Mouse (Mus musculus): ENCODE measurements around the gene Fcgbp. TPM values are rescaled to one million over a fixed set of nuclear protein-coding genes. Genes with fewer than 3 reads are reported as not detected.
"Not testable (repeated sequence)": the region's sequence is repeated elsewhere in the genome, so short reads cannot be mapped to it uniquely, and the experiment has no call there.

Fcgbp gene
- not detected for total RNA-seq (2021)
- long read RNA-seq, experiment 1 = 0 reads
- long read RNA-seq, experiment 2 = 0 reads

DNA sequence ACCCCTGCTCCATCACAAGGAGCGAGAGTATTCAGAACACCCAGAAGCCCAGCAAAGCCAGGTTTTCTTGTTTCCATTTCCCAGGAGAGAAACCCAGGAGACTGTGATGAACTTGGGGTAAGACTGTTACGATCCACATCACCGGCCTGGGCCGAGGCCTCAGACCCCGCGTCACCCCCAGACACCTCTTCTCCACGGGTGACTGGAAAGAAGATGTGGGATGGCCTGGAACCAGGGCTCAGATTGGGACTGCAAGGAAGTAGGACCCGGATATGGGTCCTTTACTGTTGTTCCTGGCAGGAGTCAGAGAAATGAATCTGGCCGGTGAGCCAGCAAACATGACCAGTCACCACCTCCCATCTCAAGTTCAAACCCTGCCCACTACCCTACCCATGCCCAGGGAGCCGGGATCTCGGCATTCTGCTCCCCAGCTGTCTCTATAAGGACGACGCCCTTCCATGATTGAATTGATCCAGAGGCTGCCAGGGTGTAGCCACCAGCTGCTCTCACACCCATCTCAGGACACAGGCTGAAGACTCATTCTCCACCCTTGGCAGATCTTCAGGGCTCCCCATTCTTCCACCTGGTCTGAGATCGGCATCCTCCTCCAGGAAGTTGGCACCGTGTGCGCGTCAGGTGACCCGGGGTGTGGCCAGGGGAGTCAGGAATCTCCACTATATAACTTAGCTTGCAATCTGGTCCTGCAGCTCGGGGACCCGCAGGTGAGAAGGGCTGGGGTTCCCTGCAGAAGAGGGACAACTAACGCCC is at the start of gene Fcgbp:
Gene Fcgbp (plus strand): TSS at position 706 of the 768 bp plus-strand sequence.
- no peak for DNase-seq

DNA sequence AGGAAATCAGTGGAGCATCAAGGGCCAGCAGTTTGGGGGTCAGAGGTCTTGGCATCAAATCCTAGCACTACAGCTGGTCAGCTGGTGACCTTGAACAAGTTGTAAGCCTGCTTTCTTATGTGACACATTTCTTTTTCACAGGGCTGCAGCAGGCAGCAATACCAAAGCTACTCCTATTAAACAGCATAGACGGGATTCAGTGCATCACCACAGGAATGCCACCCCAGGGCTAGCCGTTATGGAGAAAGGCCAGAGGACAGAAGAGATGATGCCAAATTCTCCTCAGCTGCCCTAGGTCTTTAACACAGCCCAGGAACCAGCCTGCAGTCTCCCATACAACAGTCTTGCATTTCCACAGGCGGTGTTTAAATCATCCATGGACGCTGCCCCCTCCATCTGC is 26.5 kb upstream of the Fcgbp start:
- no peak for DNase-seq

DNA sequence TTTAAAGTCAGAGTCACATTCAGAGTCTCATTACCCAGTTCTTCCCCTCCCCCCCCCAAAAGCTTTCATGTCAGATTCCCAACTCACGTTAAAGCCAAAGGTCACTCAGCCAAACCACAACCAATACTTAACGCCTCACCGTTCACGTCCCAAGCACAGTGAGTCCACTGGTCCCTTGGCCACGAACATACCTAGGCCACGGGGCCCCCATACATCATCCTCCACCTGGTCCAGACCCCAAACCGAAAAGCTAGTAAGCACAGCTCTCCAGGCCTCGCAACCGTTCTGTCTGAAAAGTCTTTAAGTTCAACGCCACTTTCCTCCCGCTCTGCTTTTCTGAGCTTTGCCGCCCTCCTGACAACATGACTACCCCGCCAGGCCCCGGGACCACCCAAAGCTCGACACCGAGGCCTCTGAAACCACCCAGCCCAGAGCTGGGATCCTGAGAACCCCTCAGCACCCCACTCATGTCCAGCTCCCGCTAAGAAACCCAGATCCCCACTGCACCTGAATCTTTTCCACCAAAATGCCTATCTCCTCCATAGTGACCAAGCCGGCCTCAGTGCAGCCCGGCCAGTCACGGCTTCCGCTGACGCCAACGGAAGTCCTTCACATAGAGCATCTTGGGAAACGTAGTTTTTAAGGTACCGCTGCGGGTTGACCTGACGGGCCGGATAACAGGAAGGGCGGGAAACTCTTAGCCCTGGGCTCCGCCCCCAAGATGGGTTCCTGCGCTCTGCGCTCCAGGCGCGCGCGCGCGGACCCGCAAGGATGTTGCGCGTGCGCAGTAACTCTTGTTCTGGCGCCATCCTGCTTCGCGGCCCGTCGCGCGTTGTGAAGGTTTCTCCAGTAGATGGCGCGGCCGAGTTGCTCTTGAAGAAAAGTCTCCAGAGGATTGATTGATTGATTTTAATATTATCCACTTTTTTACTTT is 21.3 kb upstream of the Fcgbp start, which contains the start of gene Psmc4:
Gene Psmc4 (minus strand): TSS at position 626 of the 934 bp plus-strand sequence.
- DNase-seq = peak; percentile 97

DNA sequence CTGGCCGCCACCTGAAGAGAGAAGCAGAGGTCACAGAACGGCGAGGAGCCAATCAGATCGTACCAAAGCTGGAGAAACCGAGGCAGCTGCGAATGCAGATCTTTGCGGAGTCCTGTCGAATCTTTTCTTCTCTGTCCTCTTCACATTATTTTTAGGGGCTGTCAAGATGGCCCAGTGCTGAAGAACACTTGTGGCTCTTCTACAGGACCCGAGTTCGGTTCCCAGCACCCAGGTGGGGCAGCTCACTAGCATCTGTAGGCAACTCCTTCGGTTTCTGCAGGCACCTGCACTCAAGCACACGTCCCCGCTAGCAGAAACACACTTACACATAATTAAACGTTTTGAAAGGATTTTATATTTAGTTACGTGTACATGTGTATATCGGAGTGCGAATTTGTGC is 20.5 kb upstream of the Fcgbp start:
- DNase-seq = no peak

DNA sequence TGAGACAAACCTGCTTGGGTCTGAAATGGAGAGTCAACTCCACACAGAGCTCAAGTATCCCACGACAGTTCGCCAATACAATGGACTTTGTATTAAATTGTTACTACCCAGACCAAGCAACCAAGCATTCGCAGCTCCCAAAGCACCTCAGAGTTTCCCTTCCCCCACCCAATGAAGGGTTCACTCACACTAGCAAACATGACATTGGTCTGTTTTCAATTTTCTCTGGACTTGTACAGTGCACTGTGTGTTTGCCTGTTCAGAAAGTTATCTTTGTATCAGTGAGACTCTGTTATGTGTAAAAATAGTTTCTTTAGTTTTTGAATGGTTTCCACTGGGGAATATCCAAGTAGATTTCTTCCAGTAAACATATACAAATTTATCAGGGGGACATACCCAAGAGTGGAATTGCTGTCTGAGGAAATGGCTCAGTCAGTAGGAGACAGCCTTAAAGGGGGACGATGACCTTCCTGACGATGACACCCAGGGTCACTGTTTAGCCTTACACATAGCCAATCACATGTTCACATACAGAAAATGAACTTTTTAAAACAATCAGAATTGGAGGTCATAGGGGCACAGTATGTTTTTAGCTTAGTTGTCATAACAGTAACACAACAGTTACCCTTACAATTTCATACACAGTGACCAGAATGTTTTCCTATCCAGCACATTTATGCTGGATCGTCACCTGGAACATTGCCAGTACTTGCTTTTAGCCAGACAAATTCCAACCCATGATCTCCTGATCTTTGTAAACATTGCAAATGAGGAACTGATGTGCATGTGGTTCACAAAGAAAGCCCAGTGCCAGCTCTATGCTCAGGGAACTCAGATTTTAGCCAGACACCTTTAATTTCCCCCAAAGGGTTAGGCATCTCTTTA is 17.7 kb upstream of the Fcgbp start:
- DNase-seq = no peak

DNA sequence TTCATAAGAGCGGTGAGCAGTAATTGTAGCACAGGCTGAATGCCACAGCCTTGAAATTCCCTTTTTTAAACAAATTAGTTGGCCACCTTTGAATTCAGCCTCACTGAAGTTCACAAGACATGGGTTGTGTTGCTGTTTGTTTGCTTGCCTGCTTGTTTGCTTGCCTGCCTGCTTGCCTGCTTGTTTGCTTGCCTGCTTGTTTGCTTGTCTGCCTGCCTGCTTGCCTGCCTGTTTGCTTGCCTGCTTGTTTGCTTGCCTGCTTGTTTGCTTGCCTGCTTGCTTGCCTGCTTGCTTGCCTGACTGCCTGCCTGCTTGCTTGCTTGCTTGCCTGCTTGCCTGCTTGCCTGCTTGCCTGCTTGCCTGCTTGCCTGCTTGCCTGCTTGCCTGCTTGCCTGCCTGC is 11.1 kb upstream of the Fcgbp start:
- no peak for DNase-seq

DNA sequence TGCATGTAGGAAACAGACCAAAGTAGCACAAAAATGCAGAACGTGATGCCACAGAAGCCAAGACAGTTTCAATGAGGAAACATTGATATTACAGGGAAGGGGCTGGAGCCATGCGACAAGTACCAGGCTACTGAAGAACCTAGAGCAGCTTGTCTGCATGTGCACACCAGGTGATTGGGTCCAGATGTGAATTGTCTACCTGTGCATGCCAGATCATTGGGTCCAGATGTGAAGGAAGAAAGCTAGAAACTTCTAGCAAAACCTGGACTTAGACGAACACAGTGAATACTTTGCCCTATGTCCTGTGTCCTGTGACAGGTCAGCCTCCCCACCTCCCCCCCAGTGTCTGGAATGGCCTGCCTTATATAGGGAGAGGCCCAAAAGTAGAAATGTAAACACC is 2.4 kb upstream of the Fcgbp start:
- no peak for DNase-seq

DNA sequence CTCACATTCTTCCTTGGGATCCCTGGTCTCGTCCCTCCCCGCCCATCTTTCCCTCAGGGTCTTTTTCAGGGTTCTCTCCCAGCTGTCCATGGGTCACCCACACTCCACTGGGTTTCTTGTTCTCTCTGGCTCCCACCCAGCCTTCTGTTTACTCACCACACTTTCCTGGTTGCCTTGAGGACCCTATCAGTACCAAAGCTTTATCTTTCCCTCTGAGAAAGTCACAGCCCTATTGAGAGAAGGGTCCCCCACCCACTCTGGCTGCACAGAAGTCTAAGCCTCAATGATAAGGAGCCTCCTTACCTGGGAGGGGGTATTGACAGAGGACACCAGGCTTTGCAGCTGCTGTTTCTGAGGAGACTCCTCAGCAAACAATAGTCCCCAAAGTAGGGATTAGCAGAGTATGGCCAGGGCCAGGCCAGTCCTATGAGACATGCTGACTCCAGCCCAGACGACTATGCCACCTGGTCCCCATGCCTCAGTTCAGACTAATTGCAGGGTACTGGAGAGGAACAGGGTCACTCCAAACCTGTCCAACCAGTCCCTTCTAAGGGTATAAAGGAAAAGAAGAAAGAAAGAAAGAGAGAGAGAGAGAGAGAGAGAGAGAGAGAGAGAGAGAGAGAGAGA is 1.4 kb upstream of the Fcgbp start:
- no peak for DNase-seq

DNA sequence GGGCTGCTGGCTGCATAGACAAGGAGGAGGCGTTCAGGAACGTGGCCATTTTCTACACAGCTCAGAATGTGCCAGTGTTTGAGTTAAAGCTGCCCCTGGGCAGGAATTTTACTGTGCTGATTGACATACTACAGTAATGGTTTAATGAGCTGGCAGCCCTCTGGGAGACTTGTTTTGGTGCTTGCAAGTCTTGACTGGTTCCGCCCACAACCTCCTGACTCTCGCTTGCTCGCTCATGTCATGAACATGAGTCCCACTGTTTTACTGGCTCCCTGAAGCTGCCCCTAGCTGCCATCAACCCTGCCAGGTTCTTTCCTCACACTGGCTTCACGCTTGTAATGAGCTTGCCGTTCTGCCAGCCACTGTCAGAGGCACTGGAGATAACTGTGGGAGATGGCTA is 13.2 kb downstream of the Fcgbp start:
- no peak for DNase-seq

DNA sequence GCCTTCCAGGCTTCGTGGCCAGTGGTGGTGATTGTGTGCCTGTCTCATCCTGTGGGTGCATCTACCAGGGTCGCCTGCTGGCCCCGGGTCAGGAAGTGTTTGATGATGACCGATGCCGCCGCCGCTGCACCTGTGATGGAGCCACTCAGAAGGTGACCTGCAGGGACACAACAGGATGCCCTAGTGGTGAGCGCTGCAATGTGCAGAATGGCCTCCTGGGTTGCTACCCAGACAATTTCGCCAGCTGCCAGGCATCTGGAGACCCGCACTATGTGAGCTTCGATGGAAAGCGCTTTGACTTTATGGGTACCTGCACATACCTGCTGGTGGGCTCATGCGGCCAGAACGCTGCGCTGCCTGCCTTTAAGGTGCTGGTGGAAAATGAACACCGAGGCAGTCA is 15.2 kb downstream of the Fcgbp start:
- DNase-seq = no peak

DNA sequence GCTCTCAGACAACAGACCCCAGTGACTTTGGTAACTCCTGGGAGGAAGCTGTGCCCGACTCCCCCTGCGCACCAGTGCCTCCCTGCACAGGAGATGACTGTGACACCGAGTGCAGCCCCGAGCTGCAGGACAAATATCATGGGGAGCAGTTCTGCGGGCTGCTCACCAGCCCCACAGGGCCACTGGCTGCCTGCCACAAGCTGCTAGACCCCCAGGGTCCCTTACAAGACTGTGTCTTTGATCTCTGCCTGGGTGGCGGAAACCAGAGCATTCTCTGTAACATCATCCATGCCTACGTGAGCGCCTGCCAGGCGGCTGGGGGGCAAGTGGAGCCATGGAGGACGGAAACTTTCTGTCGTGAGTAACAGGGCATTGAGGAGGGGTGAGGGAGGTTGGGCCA is 22.5 kb downstream of the Fcgbp start:
- DNase-seq = no peak

DNA sequence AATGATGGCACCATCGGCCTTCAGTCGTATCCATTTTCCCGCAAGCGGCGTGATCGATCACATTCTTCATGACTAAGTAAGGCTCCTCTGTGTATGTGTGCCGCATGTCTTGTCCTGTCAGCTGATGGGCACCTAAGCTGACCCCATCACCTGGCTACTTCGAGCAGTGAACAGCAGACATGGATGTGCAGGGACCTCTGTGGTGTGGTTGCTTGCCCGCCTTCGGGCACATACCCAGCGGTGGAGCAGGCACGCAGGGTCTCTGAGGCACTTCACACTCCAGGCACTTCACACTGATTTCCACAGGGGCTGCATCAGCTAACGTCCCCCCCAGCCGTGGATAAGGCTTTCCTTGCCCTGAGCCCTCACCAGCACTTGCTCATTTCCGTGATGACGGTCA is 28.1 kb downstream of the Fcgbp start:
- DNase-seq = no peak

DNA sequence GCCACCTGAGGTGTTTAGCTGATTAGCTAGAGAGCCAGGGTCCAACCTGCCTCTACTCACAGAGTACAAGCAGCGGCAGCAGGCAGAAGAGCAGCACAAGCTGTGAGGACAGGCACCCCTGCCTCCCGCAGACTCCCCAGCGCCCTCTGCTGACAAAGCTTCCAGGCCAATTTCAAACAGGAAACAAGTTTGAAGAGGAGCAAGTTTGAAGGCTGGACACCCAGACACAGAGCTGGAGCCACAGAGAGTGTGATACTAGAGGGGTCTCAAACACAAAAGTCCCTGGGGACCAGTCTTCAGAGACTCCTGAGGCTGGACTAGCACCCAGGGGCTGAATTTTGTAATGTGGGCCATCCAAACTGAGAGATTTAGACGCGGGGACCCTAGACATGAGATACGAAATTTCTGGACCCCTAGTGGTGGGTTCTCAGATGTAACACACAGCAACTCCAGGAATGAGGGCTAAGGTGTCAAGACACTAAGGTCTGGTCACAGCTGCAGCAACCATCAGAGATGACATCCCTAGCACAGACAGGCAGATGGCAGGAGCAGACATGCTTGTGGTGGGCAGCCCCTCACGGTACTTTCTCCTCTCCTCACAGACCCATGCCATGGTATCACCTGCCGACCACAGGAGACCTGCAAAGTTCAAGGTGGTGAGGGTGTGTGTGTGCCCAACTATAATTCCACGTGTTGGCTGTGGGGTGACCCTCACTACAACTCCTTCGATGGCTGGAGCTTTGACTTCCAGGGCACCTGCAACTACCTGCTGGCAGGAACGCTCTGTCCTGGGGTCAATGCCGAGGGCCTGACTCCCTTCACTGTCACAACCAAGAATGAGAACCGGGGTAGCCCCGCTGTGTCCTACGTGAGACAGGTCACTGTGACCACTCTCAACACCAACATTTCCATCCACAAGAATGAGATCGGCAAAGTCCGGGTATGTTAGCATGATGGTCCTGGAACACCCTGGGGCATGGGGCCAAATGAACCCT is 29.9 kb downstream of the Fcgbp start:
- DNase-seq = no peak

DNA sequence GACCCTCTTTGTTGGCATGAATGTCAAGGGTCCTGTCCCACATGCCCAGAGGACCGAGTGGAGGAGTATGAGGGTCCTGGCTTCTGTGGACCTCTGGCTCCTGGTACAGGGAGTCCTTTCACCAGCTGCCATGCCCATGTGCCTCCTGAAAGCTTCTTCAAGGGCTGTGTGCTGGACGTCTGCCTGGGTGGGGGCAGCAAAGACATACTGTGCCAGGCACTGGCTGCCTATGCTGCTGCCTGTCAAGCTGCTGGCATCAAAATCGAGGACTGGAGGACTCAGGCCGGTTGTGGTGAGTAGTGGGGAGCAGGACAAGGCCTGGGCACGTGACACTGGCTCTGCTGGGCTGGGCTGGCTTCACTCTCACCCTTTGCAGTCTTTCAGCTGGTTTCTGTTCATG is 31.9 kb downstream of the Fcgbp start:
- not testable (repeated sequence) for DNase-seq

DNA sequence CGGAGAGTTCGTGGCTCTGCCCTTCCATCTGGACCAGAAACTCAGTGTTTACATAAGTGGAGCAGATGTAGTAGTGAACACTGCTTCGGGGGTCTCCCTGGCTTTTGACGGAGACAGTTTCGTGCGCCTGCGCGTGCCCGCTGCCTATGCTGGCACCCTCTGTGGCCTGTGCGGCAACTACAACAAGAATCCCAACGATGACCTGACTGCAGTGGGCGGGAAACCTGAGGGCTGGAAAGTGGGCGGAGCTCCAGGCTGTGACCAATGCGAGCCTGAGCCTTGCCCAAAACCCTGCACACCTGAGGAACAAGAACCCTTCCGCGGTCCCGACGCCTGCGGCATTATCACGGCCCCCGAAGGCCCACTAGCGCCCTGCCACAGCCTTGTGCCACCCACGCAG is 33.6 kb downstream of the Fcgbp start:
- DNase-seq = no peak

DNA sequence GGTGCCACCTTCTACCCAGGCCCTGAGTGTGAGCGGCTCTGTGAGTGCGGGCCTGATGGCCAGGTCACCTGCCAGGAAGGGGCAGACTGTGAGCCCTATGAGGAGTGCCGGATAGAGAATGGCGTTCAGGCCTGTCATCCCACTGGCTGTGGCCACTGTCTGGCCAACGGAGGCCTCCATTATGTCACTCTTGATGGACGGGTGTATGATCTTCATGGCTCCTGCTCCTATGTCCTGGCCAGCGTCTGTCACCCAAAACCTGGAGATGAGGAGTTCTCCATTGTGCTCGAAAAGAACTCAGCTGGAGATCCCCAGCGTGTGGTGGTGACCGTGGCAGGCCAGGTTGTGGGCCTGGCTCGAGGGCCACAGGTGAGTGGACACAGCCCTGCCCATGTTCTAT is 35.2 kb downstream of the Fcgbp start:
- DNase-seq = no peak

DNA sequence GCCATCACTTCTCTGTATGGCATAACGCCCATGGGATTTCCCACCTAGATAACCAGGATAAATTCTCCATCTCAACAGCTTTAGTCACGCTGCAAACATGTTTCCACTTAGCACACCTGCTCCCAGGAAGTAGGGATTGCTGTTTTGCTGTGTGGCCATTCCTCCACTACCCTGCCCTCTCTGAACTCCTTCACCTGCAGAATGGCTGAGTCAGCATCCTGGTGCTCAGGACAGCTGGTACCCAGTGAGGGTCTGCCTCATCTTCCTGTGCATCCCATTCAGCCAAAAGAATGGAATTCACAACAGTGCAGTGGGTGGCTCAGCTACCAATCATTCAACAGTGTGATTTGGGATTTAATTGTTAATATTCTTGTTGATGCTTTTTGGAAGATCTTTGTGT is 43.6 kb downstream of the Fcgbp start:
- DNase-seq = no peak

DNA sequence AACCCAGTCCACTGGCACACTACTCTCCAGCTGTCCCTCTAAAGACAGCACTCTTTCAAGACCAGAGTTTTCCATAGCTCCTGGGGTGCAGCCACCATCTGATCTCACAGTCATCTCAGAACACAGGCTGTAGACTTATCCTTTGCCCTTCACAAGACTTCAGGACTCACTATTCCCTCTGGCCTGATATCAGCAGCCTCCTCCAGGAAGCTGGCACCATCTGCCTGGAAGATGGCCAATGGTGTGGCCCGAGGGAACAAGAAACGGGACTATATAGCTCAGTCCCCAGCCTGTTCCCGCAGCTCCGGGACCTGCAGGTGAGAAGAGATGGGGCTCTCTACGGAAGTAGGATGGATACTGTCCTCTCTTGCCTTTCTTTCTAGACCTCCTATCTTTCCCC is 58.1 kb downstream of the Fcgbp start, which contains the start of gene 9530053A07Rik:
Gene 9530053A07Rik (plus strand): TSS at position 301 of the 400 bp plus-strand sequence.
- no peak for DNase-seq

DNA sequence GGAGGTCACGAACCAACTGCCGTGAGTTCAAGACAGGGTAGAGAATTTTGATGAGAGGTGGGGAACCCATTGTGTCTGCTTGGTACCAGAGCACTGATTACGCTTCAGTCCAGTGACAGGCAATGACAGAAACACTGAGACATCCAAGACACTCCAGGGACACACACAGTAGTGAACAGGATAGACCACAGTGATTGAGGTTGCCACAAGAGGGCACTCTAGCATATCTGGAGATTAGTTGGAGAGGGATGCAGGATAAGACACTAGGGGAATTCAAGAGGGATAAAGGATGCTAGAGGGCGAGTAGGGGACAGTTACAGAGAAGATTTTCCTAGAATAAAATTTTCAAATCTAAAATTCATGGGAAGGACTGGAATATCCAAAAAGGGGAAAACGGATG is 66.6 kb downstream of the Fcgbp start:
- DNase-seq = no peak

DNA sequence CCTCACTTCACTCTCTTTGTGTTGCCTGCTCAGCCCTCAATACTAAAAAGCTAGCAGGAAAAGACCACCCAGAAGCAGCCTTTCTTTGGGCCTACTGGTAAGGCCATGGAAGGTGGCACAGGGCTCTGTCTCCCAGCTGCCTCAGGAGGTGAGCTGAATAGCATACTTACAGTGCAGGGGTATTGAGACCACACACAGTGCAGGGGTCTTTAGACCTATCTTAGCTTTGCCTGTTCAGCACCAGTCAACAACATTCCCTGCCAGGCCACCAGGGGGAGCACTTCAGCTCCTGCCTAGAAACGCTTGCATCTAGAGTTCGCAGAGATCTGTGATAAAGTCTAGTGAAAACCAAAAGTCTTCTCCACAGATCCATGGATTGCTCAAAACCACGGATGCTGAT is 77.2 kb downstream of the Fcgbp start:
- peak; percentile 18 for DNase-seq
